Mouse (Mus musculus) Patski (cell line): ENCODE measurements around the gene Miga1. TPM values are rescaled to one million over a fixed set of nuclear protein-coding genes. Genes with fewer than 3 reads are reported as not detected.

Experiments
- ATAC-seq: fragments of 100-300 bp; one replicate; pipeline ENCODE4 v1.8.0; 2021
- CTCF ChIA-PET: fragments of 350-600 bp; sonication (Branson Sonifier 250); formaldehyde crosslinking; loops from one replicate; lab custom pipeline; 2022; ENCODE audit warnings: inconsistent platforms; lab: Charles Lee
- POLR2A ChIA-PET: fragments of 350-600 bp; sonication (Branson Sonifier 250); formaldehyde crosslinking; loops from one replicate; lab custom pipeline; 2022; ENCODE audit warnings: antibody characterized with exemption, inconsistent platforms; lab: Charles Lee
- DNase-seq: peaks from one replicate; pipeline ENCODE4 v3.0.0-alpha.2; 2011; ENCODE audit warnings: low read depth, low spot score
- H3K27me3 ChIP-seq: fragments of 371-371 bp; one replicate; pipeline ENCODE4 v1.5.1; 2021
- CTCF ChIP-seq: fragments of 100-300 bp; IDR thresholded peaks from one replicate; pipeline ENCODE4 v1.5.1; 2021
- in situ Hi-C: fragments of 300-500 bp; cut with MboI; formaldehyde crosslinking; loops from 3 replicates; pipeline ENCODE4 v1.11.1; 2018; ENCODE audit warnings: low pct_unique_long_range_greater_than_20kb, mixed read lengths
- polyA plus RNA-seq: library from polyadenylated mRNA; unstranded; gene quantifications from one replicate; pipeline ENCODE4 v1.2.3, GENCODE M21; 2021

The Miga1 gene
- polyA plus RNA-seq, 1 experiment from 2014 or later, result 12.0 TPM

GRCm38 (mm10) chr3:152238836-152239235, 101.4 kb downstream of the Miga1 start:
- ChIA-PET POLR2A (interaction anchor here (1.2 kb wide), 1 partner anchor 29 kb away, joined by 4 read pairs; the partner anchor contains the start of genes Dnajb4 and Fubp1), CTCF (interaction anchor here (1.1 to 1.7 kb wide), 8 partner anchors 12 to 128 kb away, joined by 3 to 9 read pairs (median 4); no protein-coding TSS in a partner anchor)
- no peaks in the 10 kb centered on the region for H3K27me3 ChIP-seq
- no peak for TF ChIP-seq CTCF
- ATAC-seq (peak; percentile 75), DNase-seq (peak; percentile 35)
- in situ Hi-C loops, result loop anchor here (5.0 kb wide), 1 partner anchor 127 kb away; no protein-coding TSS in a partner anchor

- ChIA-PET CTCF (no interaction called here), POLR2A (interaction anchor here (0.8 kb wide), 1 partner anchor 42 kb away, joined by 3 read pairs; no protein-coding TSS in a partner anchor)
- TF ChIP-seq CTCF, result no peak
- in situ Hi-C loops, result loop anchor here (5.0 kb wide), 1 partner anchor 124 kb away; no protein-coding TSS in a partner anchor
- ATAC-seq (no peak), DNase-seq (no peak)
- H3K27me3 ChIP-seq, result no peaks in the 10 kb centered on the region
Observed at GRCm38 (mm10) chr3:152235805-152236204, 104.4 kb downstream of the Miga1 start.

- DNase-seq, result no peak
- CTCF ChIA-PET, result no interaction called here
- ATAC-seq, result no peak
- POLR2A ChIA-PET, result interaction anchor here (0.8 kb wide), 1 partner anchor 42 kb away, joined by 3 read pairs; no protein-coding TSS in a partner anchor
- TF ChIP-seq CTCF, result no peak
- no peaks in the 10 kb centered on the region for H3K27me3 ChIP-seq
- in situ Hi-C loops, result loop anchor here (5.0 kb wide), 1 partner anchor 123 kb away; no protein-coding TSS in a partner anchor
Observed at GRCm38 (mm10) chr3:152235238-152235637, 105.0 kb downstream of the Miga1 start.

GRCm38 (mm10) chr3:152231333-152232100, 108.7 kb downstream of the Miga1 start:
- no peak for TF ChIP-seq CTCF
- in situ Hi-C loops, result no loop called here
- CTCF ChIA-PET, result interaction anchor here (1.1 to 2.8 kb wide), 4 partner anchors 11 to 121 kb away, joined by 3 to 13 read pairs (median 5); no protein-coding TSS in a partner anchor
- POLR2A ChIA-PET, result interaction anchor here (1.5 kb wide), 1 partner anchor 20 kb away, joined by 5 read pairs; no protein-coding TSS in a partner anchor
- H3K27me3 ChIP-seq, result no peaks in the 10 kb centered on the region
- DNase-seq (no peak), ATAC-seq (no peak)

- CTCF ChIA-PET, result interaction anchor here (2.8 kb wide), 1 partner anchor 118 kb away, joined by 13 read pairs; no protein-coding TSS in a partner anchor
- no peak for ATAC-seq
- no peak for DNase-seq
- POLR2A ChIA-PET, result interaction anchor here (1.2 kb wide), 1 partner anchor 11 kb away, joined by 3 read pairs; no protein-coding TSS in a partner anchor
- no peak for TF ChIP-seq CTCF
- in situ Hi-C loops, result no loop called here
- H3K27me3 ChIP-seq, result no peaks in the 10 kb centered on the region
Observed at GRCm38 (mm10) chr3:152229271-152229670, 110.9 kb downstream of the Miga1 start.

- no peaks in the 10 kb centered on the region for H3K27me3 ChIP-seq
- in situ Hi-C loops, result no loop called here
- ATAC-seq (no peak), DNase-seq (no peak)
- TF ChIP-seq CTCF, result no peak
- ChIA-PET POLR2A (interaction anchor here (1.2 kb wide), 1 partner anchor 12 kb away, joined by 3 read pairs; no protein-coding TSS in a partner anchor), CTCF (no interaction called here)
Observed at GRCm38 (mm10) chr3:152228843-152229242, 111.4 kb downstream of the Miga1 start.

GRCm38 (mm10) chr3:152225906-152226305, 114.3 kb downstream of the Miga1 start:
- H3K27me3 ChIP-seq, result no peaks in the 10 kb centered on the region

GRCm38 (mm10) chr3:152224918-152225317, 115.3 kb downstream of the Miga1 start:
- ChIA-PET POLR2A (interaction anchor here (0.8 to 1.4 kb wide), 4 partner anchors 10 to 114 kb away, joined by 3 to 4 read pairs (median 4); no protein-coding TSS in a partner anchor), CTCF (interaction anchor here (0.8 to 3.4 kb wide), 18 partner anchors 9 to 123 kb away, joined by 3 to 33 read pairs (median 4); no protein-coding TSS in a partner anchor)
- H3K27me3 ChIP-seq, result no peaks in the 10 kb centered on the region
- in situ Hi-C loops, result no loop called here
- no peak for DNase-seq
- peak; percentile 58 for TF ChIP-seq CTCF
- ATAC-seq, result no peak

More at GRCm38 (mm10) chr3:152225906-152226305, 114.3 kb downstream of the Miga1 start:
- ChIA-PET POLR2A (interaction anchor here (0.8 to 1.5 kb wide), 4 partner anchors 15 to 115 kb away, joined by 3 to 5 read pairs (median 4); no protein-coding TSS in a partner anchor), CTCF (interaction anchor here (1.0 to 3.4 kb wide), 17 partner anchors 8 to 124 kb away, joined by 3 to 33 read pairs (median 5); no protein-coding TSS in a partner anchor)
- no peak for ATAC-seq
- no peak for TF ChIP-seq CTCF
- no peak for DNase-seq
- in situ Hi-C loops, result no loop called here

Other genes with a start within 250 kb of the Miga1 start
- 0.21 TPM for gene Gipc2, start 174.2 kb downstream of the Miga1 start, polyA plus RNA-seq
- gene Dnajb4, start 130.1 kb downstream of the Miga1 start, polyA plus RNA-seq, result 85.0 TPM
- gene Fubp1, start 130.0 kb downstream of the Miga1 start, polyA plus RNA-seq, result 102 TPM
- gene Nexn, start 74.1 kb downstream of the Miga1 start, polyA plus RNA-seq, result 20.6 TPM
- gene Usp33, start 6.1 kb upstream of the Miga1 start, polyA plus RNA-seq, result 90.3 TPM
- 63.4 TPM for gene Zzz3, start 55.1 kb upstream of the Miga1 start, polyA plus RNA-seq